Mouse (Mus musculus): ENCODE data around the gene Pfkfb3. TPM values are rescaled to one million over a fixed set of nuclear protein-coding genes. Genes with fewer than 3 reads are reported as not detected.

Gene Pfkfb3
- polyA plus RNA-seq, 2 experiments = 2.6 to 5.2 TPM

DNA sequence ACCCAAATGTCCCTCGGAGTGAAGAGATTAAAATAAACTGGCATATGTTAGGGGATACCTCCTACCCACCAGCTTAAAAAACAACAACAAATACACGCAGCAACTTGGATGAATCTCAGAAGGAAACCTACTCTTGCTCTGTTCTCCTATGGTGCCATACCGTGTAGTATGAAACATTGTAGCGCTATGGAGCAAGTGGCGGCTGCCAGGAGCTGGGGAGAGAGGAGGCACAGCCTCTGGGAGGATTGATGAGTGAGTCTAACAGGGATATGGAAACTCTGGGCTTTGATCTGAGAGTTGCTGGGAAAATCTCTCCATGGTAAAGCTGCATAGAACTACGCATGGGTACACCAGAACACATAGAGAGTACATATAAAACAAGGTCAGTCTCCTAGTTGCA lies 126.3 kb downstream of the Pfkfb3 start:
- H3K4me3 ChIP-seq (ENCODE audit: insufficient read depth in 1 of 2, low read depth in 2 of 2, low read length in 2 of 2) = no peak overlapping the region
- WGBS (ENCODE audit: insufficient replicate concordance) = 76% methylated on average over 6 of the region's 6 CpGs
- H3K4me2 ChIP-seq (ENCODE audit: low read depth) = no peak overlapping the region
- no peak overlapping the region for H3K27ac ChIP-seq
- no peak overlapping the region for H3K9ac ChIP-seq (replicated peaks)
- H3K27me3 ChIP-seq (ENCODE audit: control insufficient read depth, insufficient read depth, low read length) = no peaks in the 10 kb centered on the region
- TF ChIP-seq CTCF (IDR thresholded peaks at IDR 0.05; ENCODE audit: low read depth) = no peak
- H3K4me1 ChIP-seq (replicated peaks; ENCODE audit: control insufficient read depth in 2 of 2, insufficient read depth in 2 of 2, low read length in 1 of 2) = peaks cover 17 to 39% of the 10 kb centered on the region in 2 experiments
- no peaks in the 10 kb centered on the region for H3K36me3 ChIP-seq (replicated peaks; ENCODE audit: control insufficient read depth, insufficient read depth, low read depth)
- no peaks in the 10 kb centered on the region for H3K9me3 ChIP-seq (ENCODE audit: control insufficient read depth, low read length)
- ATAC-seq (ENCODE audit: insufficient read depth) = no peak
- DNase-seq (ENCODE audit: low read depth in 3 of 3, low spot score in 3 of 3) = no peak

DNA sequence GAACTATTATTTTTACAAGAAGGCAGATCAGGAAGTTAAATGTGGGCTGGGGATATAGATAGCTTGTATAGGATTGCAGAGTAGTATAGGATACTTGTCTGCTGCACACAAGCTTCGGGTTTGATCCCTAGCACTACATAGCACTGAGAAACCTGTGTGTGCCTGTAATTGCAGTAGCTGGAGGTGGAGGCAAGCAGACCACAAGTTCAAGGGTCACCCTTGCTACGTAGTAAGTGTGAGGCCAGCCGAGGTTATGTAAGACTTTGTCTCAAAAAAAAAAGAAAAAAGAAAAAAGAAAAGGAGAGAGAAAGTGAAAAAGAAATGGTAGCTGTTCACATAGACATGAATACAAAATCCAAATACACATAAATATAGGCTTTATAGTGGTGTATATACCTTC lies 127.5 kb downstream of the Pfkfb3 start:
- Histone ChIP-seq H3K27me3 (ENCODE audit: control insufficient read depth, insufficient read depth, low read length) (no peaks in the 10 kb centered on the region), H3K27ac (no peak overlapping the region), H3K4me3 (ENCODE audit: insufficient read depth in 1 of 2, low read depth in 2 of 2, low read length in 2 of 2) (no peak overlapping the region), H3K9ac (replicated peaks) (no peak overlapping the region), H3K4me1 (replicated peaks; ENCODE audit: control insufficient read depth in 2 of 2, insufficient read depth in 2 of 2, low read length in 1 of 2) (peaks cover 17 to 38% of the 10 kb centered on the region in 2 experiments), H3K36me3 (replicated peaks; ENCODE audit: control insufficient read depth, insufficient read depth, low read depth) (no peaks in the 10 kb centered on the region), H3K4me2 (ENCODE audit: low read depth) (no peak overlapping the region), H3K9me3 (ENCODE audit: control insufficient read depth, low read length) (no peaks in the 10 kb centered on the region)
- TF ChIP-seq CTCF (IDR thresholded peaks at IDR 0.05; ENCODE audit: low read depth) (no peak), EP300 (IDR thresholded peaks at IDR 0.05; ENCODE audit: low read depth) (no peak)
- DNase-seq (ENCODE audit: low read depth in 3 of 3, low spot score in 3 of 3) (no peak), ATAC-seq (ENCODE audit: insufficient read depth) (no peak)
- WGBS (ENCODE audit: insufficient replicate concordance) = 32% methylated on average over 3 of the region's 3 CpGs

DNA sequence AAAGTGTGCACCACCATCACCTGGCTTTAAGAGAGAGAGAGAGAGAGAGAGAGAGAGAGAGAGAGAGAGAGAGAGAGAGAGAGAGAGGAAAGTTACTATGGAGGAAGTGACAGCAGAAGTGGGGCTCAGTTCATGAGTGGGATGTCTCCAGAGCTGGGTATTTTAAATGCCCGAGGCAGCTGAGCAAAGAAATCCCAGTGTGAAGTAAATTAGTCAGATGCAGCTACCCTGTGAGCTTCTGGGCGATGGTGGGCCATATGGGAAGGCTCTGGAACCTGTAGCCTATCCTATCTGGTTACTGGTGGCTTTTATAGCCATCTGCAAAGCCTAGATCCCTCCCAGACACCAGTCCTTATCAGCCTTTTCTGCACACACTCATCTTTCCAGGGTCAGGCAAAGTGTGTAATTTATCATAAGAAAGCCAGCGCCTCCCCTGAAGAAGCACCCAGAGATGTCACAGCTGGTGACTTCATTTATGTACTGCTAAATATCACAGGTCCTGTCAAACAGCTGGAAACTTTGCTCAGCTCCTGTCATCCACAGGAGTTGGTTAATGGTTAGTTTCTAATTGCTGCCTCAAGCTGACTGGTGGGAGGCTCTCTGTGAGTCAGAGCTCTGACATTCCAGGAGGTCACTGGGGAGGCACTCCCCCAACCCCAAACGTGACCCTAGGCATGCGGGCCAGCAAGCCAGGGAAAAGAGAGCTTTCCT lies 128.3 kb downstream of the Pfkfb3 start:
- H3K9me3 ChIP-seq (ENCODE audit: control insufficient read depth, low read length) = no peaks in the 10 kb centered on the region
- peak; percentile 86 for ATAC-seq (ENCODE audit: insufficient read depth)
- H3K4me1 ChIP-seq (replicated peaks; ENCODE audit: control insufficient read depth in 2 of 2, insufficient read depth in 2 of 2, low read length in 1 of 2) = peaks cover 17 to 38% of the 10 kb centered on the region in 2 experiments
- no peak overlapping the region for H3K4me3 ChIP-seq (ENCODE audit: insufficient read depth in 1 of 2, low read depth in 2 of 2, low read length in 2 of 2)
- H3K27me3 ChIP-seq (ENCODE audit: control insufficient read depth, insufficient read depth, low read length) = no peaks in the 10 kb centered on the region
- H3K4me2 ChIP-seq (ENCODE audit: low read depth) = peak overlapping the region; percentile 1; the same call in 1 of the 2 replicates
- H3K36me3 ChIP-seq (replicated peaks; ENCODE audit: control insufficient read depth, insufficient read depth, low read depth) = no peaks in the 10 kb centered on the region
- 24% methylated on average over 5 of the region's 5 CpGs for WGBS (ENCODE audit: insufficient replicate concordance)
- peak; percentile 70 for TF ChIP-seq EP300 (IDR thresholded peaks at IDR 0.05; ENCODE audit: low read depth)
- no peak for TF ChIP-seq CTCF (IDR thresholded peaks at IDR 0.05; ENCODE audit: low read depth)
- H3K9ac ChIP-seq (replicated peaks) = 0 out of 2 replicates have a peak overlapping the region, but pooled peaks have one; percentile 11
- DNase-seq (ENCODE audit: low read depth in 3 of 3, low spot score in 3 of 3) = peak; percentile 34 to 43 (median 42)
- H3K27ac ChIP-seq = no peak overlapping the region

DNA sequence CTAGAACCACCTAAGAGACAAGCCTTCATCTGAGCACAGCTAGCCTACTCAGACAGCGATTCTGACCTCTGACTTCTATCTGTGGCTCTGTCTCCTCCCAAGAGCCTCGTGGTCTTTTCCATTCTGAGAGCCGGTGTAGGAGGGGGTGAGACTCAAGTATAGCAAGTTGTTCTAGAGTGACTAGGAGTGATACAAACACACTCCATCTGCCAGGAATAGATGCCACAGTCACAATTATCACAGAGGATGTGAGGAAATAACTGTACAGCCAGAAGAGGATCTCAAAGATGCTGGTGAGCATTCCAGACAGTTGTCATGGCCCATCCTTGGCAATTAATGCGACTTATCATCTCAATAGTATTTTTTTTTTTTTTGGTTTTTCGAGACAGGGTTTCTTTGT lies 129.6 kb downstream of the Pfkfb3 start:
- WGBS (ENCODE audit: insufficient replicate concordance) = 53% methylated on average over 5 of the region's 5 CpGs
- H3K36me3 ChIP-seq (replicated peaks; ENCODE audit: control insufficient read depth, insufficient read depth, low read depth) = no peaks in the 10 kb centered on the region
- no peak overlapping the region for H3K4me3 ChIP-seq (ENCODE audit: insufficient read depth in 1 of 2, low read depth in 2 of 2, low read length in 2 of 2)
- no peak overlapping the region for H3K9ac ChIP-seq (replicated peaks)
- no peaks in the 10 kb centered on the region for H3K27me3 ChIP-seq (ENCODE audit: control insufficient read depth, insufficient read depth, low read length)
- TF ChIP-seq EP300 (IDR thresholded peaks at IDR 0.05; ENCODE audit: low read depth) (no peak), CTCF (IDR thresholded peaks at IDR 0.05; ENCODE audit: low read depth) (no peak)
- no peaks in the 10 kb centered on the region for H3K9me3 ChIP-seq (ENCODE audit: control insufficient read depth, low read length)
- no peak for ATAC-seq (ENCODE audit: insufficient read depth)
- no peak overlapping the region for H3K27ac ChIP-seq
- H3K4me2 ChIP-seq (ENCODE audit: low read depth) = no peak overlapping the region
- peaks cover 14 to 29% of the 10 kb centered on the region in 2 experiments for H3K4me1 ChIP-seq (replicated peaks; ENCODE audit: control insufficient read depth in 2 of 2, insufficient read depth in 2 of 2, low read length in 1 of 2)
- no peak for DNase-seq (ENCODE audit: low read depth in 3 of 3, low spot score in 3 of 3)

DNA sequence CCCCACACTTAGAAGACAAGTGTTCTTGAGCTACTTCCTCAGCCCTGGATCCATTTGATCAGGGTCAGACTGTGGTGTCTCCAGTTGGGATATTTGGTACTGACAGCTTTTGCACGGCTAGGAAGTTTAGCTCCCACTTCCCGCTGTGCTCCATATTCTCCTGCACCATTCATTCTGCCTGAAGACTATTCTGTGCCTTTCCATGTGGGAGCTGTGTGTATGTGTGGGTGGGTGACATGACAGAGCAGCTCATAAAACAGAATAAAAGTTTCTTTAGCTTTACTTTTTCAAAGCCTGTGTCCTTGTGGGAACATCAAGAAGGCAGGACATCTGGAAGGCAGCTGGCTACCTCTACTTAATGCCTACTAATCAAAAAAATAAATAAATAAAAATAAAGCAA lies 130.5 kb downstream of the Pfkfb3 start:
- Histone ChIP-seq H3K27ac (no peak overlapping the region), H3K4me3 (ENCODE audit: insufficient read depth in 1 of 2, low read depth in 2 of 2, low read length in 2 of 2) (no peak overlapping the region), H3K9me3 (ENCODE audit: control insufficient read depth, low read length) (no peaks in the 10 kb centered on the region), H3K9ac (replicated peaks) (no peak overlapping the region), H3K27me3 (ENCODE audit: control insufficient read depth, insufficient read depth, low read length) (no peaks in the 10 kb centered on the region), H3K36me3 (replicated peaks; ENCODE audit: control insufficient read depth, insufficient read depth, low read depth) (no peaks in the 10 kb centered on the region), H3K4me1 (replicated peaks; ENCODE audit: control insufficient read depth in 2 of 2, insufficient read depth in 2 of 2, low read length in 1 of 2) (peaks cover 14 to 23% of the 10 kb centered on the region in 2 experiments), H3K4me2 (ENCODE audit: low read depth) (no peak overlapping the region)
- no peak for TF ChIP-seq CTCF (IDR thresholded peaks at IDR 0.05; ENCODE audit: low read depth)
- TF ChIP-seq EP300 (IDR thresholded peaks at IDR 0.05; ENCODE audit: low read depth) = no peak
- DNase-seq (ENCODE audit: low read depth in 3 of 3, low spot score in 3 of 3) (no peak), ATAC-seq (ENCODE audit: insufficient read depth) (no peak)
- WGBS (ENCODE audit: insufficient replicate concordance) = 70% methylated on average over 2 of the region's 2 CpGs

Measured in liver, embryonic 14.5 days (tissue).